Mouse (Mus musculus): ENCODE data around the gene Cd79b. TPM values are rescaled to one million over a fixed set of nuclear protein-coding genes. Genes with fewer than 3 reads are reported as not detected.

Cd79b gene
- polyA plus RNA-seq, 1 experiment from 2014 or later: 0.92 TPM

GRCm38 (mm10) chr11:106338870-106339269 lies 24.3 kb upstream of the Cd79b start:
- H3K9me3 ChIP-seq (replicated peaks): no peaks in the 10 kb centered on the region
- H3K4me2 ChIP-seq: no peak overlapping the region
- H3K36me3 ChIP-seq: no peaks in the 10 kb centered on the region
- no peak overlapping the region for H3K9ac ChIP-seq (replicated peaks)
- no peaks in the 10 kb centered on the region for H3K4me1 ChIP-seq
- H3K4me3 ChIP-seq (replicated peaks): no peak overlapping the region
- no peak for ATAC-seq (ENCODE audit: low FRiP score)
- H3K27me3 ChIP-seq (replicated peaks): no peaks in the 10 kb centered on the region
- H3K27ac ChIP-seq (replicated peaks): no peak overlapping the region
- 84% methylated on average over 7 of the region's 7 CpGs for WGBS

GRCm38 (mm10) chr11:106338029-106338428 lies 23.5 kb upstream of the Cd79b start:
- no peak for ATAC-seq (ENCODE audit: low FRiP score)
- Histone ChIP-seq H3K4me2 (no peak overlapping the region), H3K27me3 (replicated peaks) (no peaks in the 10 kb centered on the region), H3K9me3 (replicated peaks) (no peaks in the 10 kb centered on the region), H3K4me1 (no peaks in the 10 kb centered on the region), H3K4me3 (replicated peaks) (no peak overlapping the region), H3K27ac (replicated peaks) (no peak overlapping the region), H3K36me3 (no peaks in the 10 kb centered on the region), H3K9ac (replicated peaks) (no peak overlapping the region)
- 83% methylated on average over 5 of the region's 5 CpGs for WGBS

DNA sequence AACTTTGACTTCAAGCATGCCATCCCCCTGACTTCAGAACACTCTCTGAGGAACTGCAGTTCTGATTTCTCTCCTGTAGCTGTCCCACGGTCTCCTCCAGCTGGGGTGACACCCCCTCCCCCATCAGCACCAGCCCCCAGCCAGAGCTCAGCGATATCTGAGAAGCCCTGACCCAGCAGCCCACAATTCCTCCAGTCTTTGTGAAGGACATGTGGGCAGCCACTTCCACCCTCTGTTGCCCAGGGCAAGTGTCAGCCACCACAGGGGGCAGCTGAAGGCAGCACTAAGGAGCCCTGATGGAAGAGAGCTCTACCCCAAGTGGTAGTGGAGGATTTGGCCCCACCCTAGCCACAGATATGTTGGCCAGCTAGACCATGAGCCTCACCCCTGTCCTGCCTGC lies 19.5 kb upstream of the Cd79b start:
- Histone ChIP-seq H3K27ac (replicated peaks) (no peak overlapping the region), H3K27me3 (replicated peaks) (no peaks in the 10 kb centered on the region), H3K9ac (replicated peaks) (no peak overlapping the region), H3K4me1 (no peaks in the 10 kb centered on the region), H3K4me3 (replicated peaks) (no peak overlapping the region), H3K36me3 (no peaks in the 10 kb centered on the region), H3K9me3 (replicated peaks) (no peaks in the 10 kb centered on the region), H3K4me2 (no peak overlapping the region)
- WGBS: 27% methylated on average over 2 of the region's 2 CpGs
- ATAC-seq (ENCODE audit: low FRiP score): no peak

DNA sequence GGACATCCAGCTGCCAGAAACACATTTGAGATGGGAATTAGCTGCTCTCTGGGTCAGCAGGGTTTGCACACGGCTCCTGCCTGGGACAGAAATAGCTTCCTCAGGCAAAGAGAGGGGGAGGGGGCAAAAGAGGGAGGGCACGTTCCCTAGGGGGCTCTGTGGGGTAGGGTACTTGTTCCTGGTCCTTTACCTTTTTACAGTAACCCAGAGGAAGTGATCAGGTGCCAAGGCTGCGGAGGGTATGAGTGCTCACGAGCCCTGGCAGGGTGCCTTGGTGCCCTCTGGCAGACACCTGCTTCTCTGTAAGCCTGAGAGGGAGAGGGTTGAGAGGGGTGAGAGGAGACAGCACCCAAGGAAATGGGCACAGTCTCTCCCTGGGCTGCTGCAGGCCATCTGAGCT lies 17.9 kb upstream of the Cd79b start:
- Histone ChIP-seq H3K4me3 (replicated peaks) (no peak overlapping the region), H3K4me2 (no peak overlapping the region), H3K4me1 (no peaks in the 10 kb centered on the region), H3K27me3 (replicated peaks) (no peaks in the 10 kb centered on the region), H3K9ac (replicated peaks) (no peak overlapping the region), H3K27ac (replicated peaks) (no peak overlapping the region), H3K36me3 (no peaks in the 10 kb centered on the region), H3K9me3 (replicated peaks) (no peaks in the 10 kb centered on the region)
- ATAC-seq (ENCODE audit: low FRiP score): no peak
- 41% methylated on average over 4 of the region's 4 CpGs for WGBS

DNA sequence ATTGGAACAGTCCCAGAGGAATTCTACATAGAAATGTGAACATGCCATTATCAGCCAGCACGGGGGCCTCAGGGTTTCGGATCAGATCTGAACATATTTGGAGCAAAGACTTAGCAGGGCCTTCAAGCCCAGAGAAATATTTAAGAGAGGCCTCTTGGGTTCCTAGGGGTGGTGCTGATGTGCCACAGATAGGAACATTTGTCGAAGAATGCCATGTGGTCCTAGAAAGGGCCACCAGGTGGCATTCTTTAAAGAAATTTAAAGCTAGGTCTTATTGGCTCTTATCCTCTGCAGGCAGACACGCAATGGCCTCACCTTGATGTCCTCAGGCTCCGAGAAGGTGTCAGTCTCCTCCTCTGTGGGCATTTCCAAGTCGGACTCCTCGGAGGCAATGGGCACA lies 15.1 kb upstream of the Cd79b start:
- Histone ChIP-seq H3K27ac (replicated peaks) (no peak overlapping the region), H3K9ac (replicated peaks) (no peak overlapping the region), H3K9me3 (replicated peaks) (no peaks in the 10 kb centered on the region), H3K4me3 (replicated peaks) (no peak overlapping the region), H3K4me1 (no peaks in the 10 kb centered on the region), H3K27me3 (replicated peaks) (no peaks in the 10 kb centered on the region), H3K36me3 (no peaks in the 10 kb centered on the region), H3K4me2 (no peak overlapping the region)
- WGBS: 75% methylated on average over 7 of the region's 7 CpGs
- ATAC-seq (ENCODE audit: low FRiP score): no peak

DNA sequence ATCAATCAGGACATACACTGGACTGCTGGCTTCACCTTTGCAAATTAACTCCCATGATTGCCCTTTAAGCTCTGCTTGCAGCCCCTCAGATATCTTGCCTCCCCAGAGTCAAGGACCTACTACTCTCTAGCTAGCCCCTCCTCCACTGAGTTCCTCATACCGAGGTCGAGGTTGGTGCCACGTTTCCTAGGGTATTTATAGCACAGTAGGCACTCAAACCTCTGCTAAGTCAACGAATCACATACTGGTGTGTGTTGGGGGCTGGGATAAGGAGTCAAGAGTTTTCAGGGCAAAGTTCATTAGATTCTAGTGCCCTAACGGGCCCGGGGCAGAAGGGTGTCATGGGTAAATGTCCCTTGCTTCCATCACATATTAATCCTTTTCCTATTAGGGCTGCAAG lies 14.6 kb upstream of the Cd79b start:
- H3K9ac ChIP-seq (replicated peaks): no peak overlapping the region
- no peak for ATAC-seq (ENCODE audit: low FRiP score)
- no peaks in the 10 kb centered on the region for H3K27me3 ChIP-seq (replicated peaks)
- no peak overlapping the region for H3K4me3 ChIP-seq (replicated peaks)
- H3K4me2 ChIP-seq: no peak overlapping the region
- 74% methylated on average over 6 of the region's 6 CpGs for WGBS
- no peaks in the 10 kb centered on the region for H3K36me3 ChIP-seq
- no peak overlapping the region for H3K27ac ChIP-seq (replicated peaks)
- H3K4me1 ChIP-seq: no peaks in the 10 kb centered on the region
- H3K9me3 ChIP-seq (replicated peaks): no peaks in the 10 kb centered on the region

- no peaks in the 10 kb centered on the region for H3K4me1 ChIP-seq
- H3K9ac ChIP-seq (replicated peaks): no peak overlapping the region
- no peaks in the 10 kb centered on the region for H3K9me3 ChIP-seq (replicated peaks)
- no peak for ATAC-seq (ENCODE audit: low FRiP score)
- no peak overlapping the region for H3K4me2 ChIP-seq
- no peak overlapping the region for H3K4me3 ChIP-seq (replicated peaks)
- no peak overlapping the region for H3K27ac ChIP-seq (replicated peaks)
- H3K27me3 ChIP-seq (replicated peaks): no peaks in the 10 kb centered on the region
- WGBS: 76% methylated on average over 4 of the region's 5 CpGs
- no peaks in the 10 kb centered on the region for H3K36me3 ChIP-seq
Observed at GRCm38 (mm10) chr11:106328521-106328920, 14.0 kb upstream of the Cd79b start.

DNA sequence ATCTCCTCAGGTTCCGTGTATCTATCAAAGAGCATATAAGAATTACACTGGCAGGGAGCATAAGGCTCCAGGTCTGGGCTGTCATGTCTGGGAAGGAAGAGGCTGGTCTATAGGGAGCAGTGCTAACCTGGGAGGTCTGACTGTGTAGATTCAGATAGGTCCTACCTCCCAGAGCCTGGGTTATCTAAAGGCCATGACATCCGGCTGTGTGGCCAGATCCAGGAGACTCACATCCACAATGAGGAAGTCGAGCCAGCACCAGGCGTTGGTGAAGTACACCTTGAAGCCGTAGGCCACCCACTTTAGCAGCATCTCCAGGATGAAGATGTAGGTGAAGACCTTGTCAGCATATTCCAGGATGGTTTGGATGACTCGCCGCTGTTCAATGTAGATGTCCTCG lies 11.9 kb upstream of the Cd79b start:
- no peak overlapping the region for H3K4me2 ChIP-seq
- H3K4me3 ChIP-seq (replicated peaks): no peak overlapping the region
- H3K27me3 ChIP-seq (replicated peaks): no peaks in the 10 kb centered on the region
- H3K27ac ChIP-seq (replicated peaks): no peak overlapping the region
- 86% methylated on average over 8 of the region's 8 CpGs for whole genome bisulfite sequencing
- H3K9me3 ChIP-seq (replicated peaks): no peaks in the 10 kb centered on the region
- ATAC-seq (ENCODE audit: low FRiP score): no peak
- H3K4me1 ChIP-seq: no peaks in the 10 kb centered on the region
- H3K9ac ChIP-seq (replicated peaks): no peak overlapping the region
- H3K36me3 ChIP-seq: no peaks in the 10 kb centered on the region

DNA sequence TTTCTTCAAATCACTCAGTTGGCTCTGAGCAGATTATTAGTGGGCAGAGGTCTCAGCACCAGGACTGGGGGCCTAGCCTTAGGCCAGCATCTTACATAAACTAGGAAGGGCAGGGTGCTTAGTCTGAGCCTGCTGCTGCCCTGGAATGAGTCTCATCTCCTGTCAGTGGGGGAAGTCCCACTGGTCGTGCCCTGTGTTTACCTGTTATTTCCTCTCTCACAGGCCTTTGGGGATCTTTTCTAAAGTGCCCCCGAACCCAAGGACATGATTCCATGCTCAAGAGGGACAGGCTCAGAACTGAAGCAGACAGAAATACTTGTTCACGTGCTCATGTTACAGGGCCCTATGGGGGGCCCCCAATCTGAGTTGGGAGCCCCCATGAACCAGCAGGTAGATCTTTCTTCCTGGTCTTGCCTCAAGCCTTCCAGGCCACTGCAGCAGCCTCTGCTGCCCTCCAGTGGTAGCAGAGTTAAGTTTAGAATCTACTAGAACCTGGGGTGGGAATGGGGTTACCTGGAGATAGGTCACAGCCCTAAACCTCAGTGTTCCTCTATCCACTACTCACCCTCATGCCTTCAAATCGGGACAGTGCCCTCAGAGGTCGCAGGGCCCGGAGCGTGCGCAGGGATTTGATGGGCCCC lies 11.1 kb upstream of the Cd79b start:
- WGBS: 76% methylated on average over 8 of the region's 8 CpGs

GRCm38 (mm10) chr11:106324858-106325257 lies 10.3 kb upstream of the Cd79b start:
- Histone ChIP-seq H3K27me3 (replicated peaks) (no peaks in the 10 kb centered on the region), H3K9ac (replicated peaks) (no peak overlapping the region), H3K27ac (replicated peaks) (no peak overlapping the region), H3K4me1 (no peaks in the 10 kb centered on the region), H3K9me3 (replicated peaks) (no peaks in the 10 kb centered on the region), H3K4me3 (replicated peaks) (no peak overlapping the region), H3K36me3 (no peaks in the 10 kb centered on the region), H3K4me2 (no peak overlapping the region)
- 84% methylated on average over 5 of the region's 5 CpGs for WGBS
- ATAC-seq (ENCODE audit: low FRiP score): no peak

More for the DNA sequence above, 11.1 kb upstream of the Cd79b start:
- Histone ChIP-seq H3K9me3 (replicated peaks) (no peaks in the 10 kb centered on the region), H3K4me3 (replicated peaks) (no peak overlapping the region), H3K27me3 (replicated peaks) (no peaks in the 10 kb centered on the region), H3K4me1 (no peaks in the 10 kb centered on the region), H3K27ac (replicated peaks) (no peak overlapping the region), H3K36me3 (no peaks in the 10 kb centered on the region), H3K4me2 (no peak overlapping the region), H3K9ac (replicated peaks) (no peak overlapping the region)
- no peak for ATAC-seq (ENCODE audit: low FRiP score)

DNA sequence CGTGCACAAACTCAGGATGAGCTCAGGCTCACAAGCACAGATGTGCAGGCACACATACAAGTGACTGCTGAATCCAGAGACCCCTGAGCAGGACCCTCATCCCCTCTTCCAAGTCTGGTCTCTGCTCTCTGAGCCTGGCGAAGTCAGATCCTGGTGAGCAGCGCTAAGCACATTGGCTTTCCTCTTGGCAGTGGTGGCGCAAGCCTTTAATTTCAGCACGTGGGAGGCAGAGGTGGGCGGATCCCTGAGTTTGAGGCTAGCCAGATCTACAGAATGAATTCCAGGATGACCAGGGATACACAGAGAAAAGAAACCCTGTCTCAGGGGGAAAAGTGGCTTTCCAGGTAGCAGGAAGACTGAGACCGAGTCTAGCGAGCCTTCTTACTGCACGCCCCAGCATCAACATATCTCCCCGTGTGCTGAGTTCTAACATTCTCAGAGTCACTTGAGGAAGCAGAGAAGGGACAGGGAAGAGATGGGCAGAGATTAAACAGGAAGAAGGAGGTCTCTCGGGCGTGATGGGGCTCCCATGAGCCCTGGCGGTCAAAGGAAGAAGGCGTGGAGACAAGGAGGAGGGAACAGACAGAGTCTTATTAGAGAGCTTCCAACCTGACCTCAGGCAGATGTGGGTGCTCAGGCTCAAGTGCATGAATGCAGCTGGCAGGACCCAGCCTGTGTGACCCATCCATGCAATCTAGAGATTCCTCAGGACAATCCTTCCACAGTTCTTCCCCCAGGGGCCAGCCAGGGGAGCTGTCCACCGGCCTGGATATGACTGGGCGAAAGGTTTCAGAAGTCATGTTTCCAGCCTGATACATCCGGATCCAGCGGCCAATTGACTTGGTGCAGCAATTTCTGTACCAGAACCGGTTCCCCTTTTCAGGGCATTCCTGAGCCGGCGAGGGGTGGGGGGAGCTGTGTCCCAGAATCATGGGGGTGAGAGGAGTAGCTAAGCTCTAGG lies 4.1 kb upstream of the Cd79b start:
- no peaks in the 10 kb centered on the region for H3K27me3 ChIP-seq (replicated peaks)
- WGBS: 76% methylated on average over 21 of the region's 21 CpGs

DNA sequence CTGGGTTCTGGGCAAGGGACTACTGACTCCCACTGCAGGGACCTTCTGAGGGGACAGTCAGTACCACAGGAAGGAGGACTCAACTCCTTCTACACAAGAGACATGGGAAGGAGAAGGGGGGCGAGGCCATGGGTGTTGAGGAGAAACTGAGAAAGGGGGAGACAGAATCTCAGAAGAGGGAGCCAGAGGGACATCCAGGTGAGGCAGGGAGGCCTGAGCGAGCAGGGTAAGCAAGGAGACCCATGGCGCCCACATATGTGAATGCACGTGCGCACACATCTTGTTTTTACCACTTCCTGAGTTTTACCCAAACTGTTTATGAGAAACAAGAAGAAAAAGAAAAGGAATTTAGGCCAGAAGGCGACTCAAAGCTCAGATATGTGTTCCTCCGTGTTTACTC lies 3.2 kb upstream of the Cd79b start:
- no peaks in the 10 kb centered on the region for H3K36me3 ChIP-seq
- no peak overlapping the region for H3K9ac ChIP-seq (replicated peaks)
- H3K27ac ChIP-seq (replicated peaks): no peak overlapping the region
- no peak overlapping the region for H3K4me3 ChIP-seq (replicated peaks)
- H3K9me3 ChIP-seq (replicated peaks): no peaks in the 10 kb centered on the region
- WGBS: 82% methylated on average over 7 of the region's 7 CpGs
- no peak for ATAC-seq (ENCODE audit: low FRiP score)
- no peaks in the 10 kb centered on the region for H3K4me1 ChIP-seq
- H3K27me3 ChIP-seq (replicated peaks): no peaks in the 10 kb centered on the region
- H3K4me2 ChIP-seq: no peak overlapping the region

More for the DNA sequence above, 4.1 kb upstream of the Cd79b start:
- Histone ChIP-seq H3K4me2 (no peak overlapping the region), H3K4me3 (replicated peaks) (no peak overlapping the region), H3K36me3 (no peaks in the 10 kb centered on the region), H3K27ac (replicated peaks) (no peak overlapping the region), H3K4me1 (no peaks in the 10 kb centered on the region), H3K9me3 (replicated peaks) (no peaks in the 10 kb centered on the region), H3K9ac (replicated peaks) (no peak overlapping the region)
- ATAC-seq (ENCODE audit: low FRiP score): no peak
